Mouse (Mus musculus): ENCODE results near the gene Spa17. TPM values are rescaled to one million over a fixed set of nuclear protein-coding genes. Genes with fewer than 3 reads are reported as not detected.

Gene Spa17
- polyA plus RNA-seq, 1 experiment from 2014 or later = 3.8 TPM

- H3K27me3 ChIP-seq (replicated peaks) = no peaks in the 10 kb centered on the region
- H3K9ac ChIP-seq = no peak overlapping the region
- no peak; the same call in 1 of the 2 replicates for ATAC-seq
- no peaks in the 10 kb centered on the region for H3K36me3 ChIP-seq
- no peaks in the 10 kb centered on the region for H3K4me1 ChIP-seq (replicated peaks)
- H3K27ac ChIP-seq = no peak overlapping the region
- H3K9me3 ChIP-seq = no peaks in the 10 kb centered on the region
- H3K4me3 ChIP-seq (replicated peaks) = no peak overlapping the region
- 37% methylated on average over 14 of the region's 14 CpGs for WGBS
- H3K4me2 ChIP-seq (replicated peaks) = no peak overlapping the region
Measured at GRCm38 (mm10) chr9:37576436-37576930, 37.0 kb downstream of the Spa17 start.

- peaks cover 7% of the 10 kb centered on the region; the same call in 1 of the 2 replicates for H3K4me1 ChIP-seq (replicated peaks)
- no peak for ATAC-seq
- WGBS = 51% methylated on average over 3 of the region's 3 CpGs
- no peak overlapping the region for H3K9ac ChIP-seq
- no peaks in the 10 kb centered on the region; the same call in 1 of the 2 replicates for H3K27me3 ChIP-seq (replicated peaks)
- no peaks in the 10 kb centered on the region for H3K36me3 ChIP-seq
- no peak overlapping the region for H3K4me3 ChIP-seq (replicated peaks)
- H3K27ac ChIP-seq = no peak overlapping the region
- H3K4me2 ChIP-seq (replicated peaks) = no peak overlapping the region
- H3K9me3 ChIP-seq = no peaks in the 10 kb centered on the region
Measured at GRCm38 (mm10) chr9:37572204-37572876, 41.2 kb downstream of the Spa17 start.

GRCm38 (mm10) chr9:37569231-37569835, 44.2 kb downstream of the Spa17 start:
- no peaks in the 10 kb centered on the region; the same call in 1 of the 2 replicates for H3K27me3 ChIP-seq (replicated peaks)
- H3K27ac ChIP-seq = no peak overlapping the region
- H3K36me3 ChIP-seq = no peaks in the 10 kb centered on the region
- no peak overlapping the region for H3K4me3 ChIP-seq (replicated peaks)
- H3K9me3 ChIP-seq = no peaks in the 10 kb centered on the region
- 58% methylated on average over 2 of the region's 2 CpGs for WGBS
- peak; percentile 80 for ATAC-seq
- no peak overlapping the region for H3K9ac ChIP-seq
- peaks cover 7% of the 10 kb centered on the region; the same call in 1 of the 2 replicates for H3K4me1 ChIP-seq (replicated peaks)
- H3K4me2 ChIP-seq (replicated peaks) = no peak overlapping the region

- Histone ChIP-seq H3K4me3 (replicated peaks) (no peak overlapping the region), H3K36me3 (no peaks in the 10 kb centered on the region), H3K4me1 (replicated peaks) (peaks cover 7% of the 10 kb centered on the region; the same call in 1 of the 2 replicates), H3K4me2 (replicated peaks) (peak overlapping the region; percentile 36; the same call in 1 of the 2 replicates), H3K9ac (no peak overlapping the region), H3K27me3 (replicated peaks) (no peaks in the 10 kb centered on the region; the same call in 1 of the 2 replicates), H3K27ac (no peak overlapping the region), H3K9me3 (no peaks in the 10 kb centered on the region)
- 39% methylated on average over 4 of the region's 4 CpGs for WGBS
- ATAC-seq = peak; percentile 84
Measured at GRCm38 (mm10) chr9:37568605-37569214, 44.8 kb downstream of the Spa17 start.

- Histone ChIP-seq H3K9me3 (no peaks in the 10 kb centered on the region), H3K9ac (0 out of 2 replicates have a peak overlapping the region, but pooled peaks have one; percentile 10), H3K36me3 (no peaks in the 10 kb centered on the region), H3K27ac (no peak overlapping the region), H3K27me3 (replicated peaks) (no peaks in the 10 kb centered on the region; the same call in 1 of the 2 replicates), H3K4me2 (replicated peaks) (peak overlapping the region; percentile 36), H3K4me1 (replicated peaks) (peaks cover 7% of the 10 kb centered on the region; the same call in 1 of the 2 replicates), H3K4me3 (replicated peaks) (no peak overlapping the region)
- peak; percentile 48 for ATAC-seq
- 26% methylated on average over 15 of the region's 15 CpGs for WGBS
Measured at GRCm38 (mm10) chr9:37567892-37568604, 45.5 kb downstream of the Spa17 start.

- Histone ChIP-seq H3K4me1 (replicated peaks) (peaks cover 7% of the 10 kb centered on the region; the same call in 1 of the 2 replicates), H3K27ac (no peak overlapping the region), H3K4me3 (replicated peaks) (no peak overlapping the region), H3K4me2 (replicated peaks) (no peak overlapping the region), H3K9ac (0 out of 2 replicates have a peak overlapping the region, but pooled peaks have one; percentile 10), H3K9me3 (no peaks in the 10 kb centered on the region), H3K36me3 (no peaks in the 10 kb centered on the region), H3K27me3 (replicated peaks) (no peaks in the 10 kb centered on the region; the same call in 1 of the 2 replicates)
- 50% methylated on average over 5 of the region's 5 CpGs for WGBS
- ATAC-seq = no peak
Measured at GRCm38 (mm10) chr9:37567454-37567853, 46.1 kb downstream of the Spa17 start.

GRCm38 (mm10) chr9:37567019-37567418, 46.5 kb downstream of the Spa17 start:
- H3K4me2 ChIP-seq (replicated peaks) = no peak overlapping the region
- H3K4me3 ChIP-seq (replicated peaks) = no peak overlapping the region
- no peaks in the 10 kb centered on the region; the same call in 1 of the 2 replicates for H3K27me3 ChIP-seq (replicated peaks)
- H3K9me3 ChIP-seq = no peaks in the 10 kb centered on the region
- H3K9ac ChIP-seq = no peak overlapping the region
- H3K27ac ChIP-seq = no peak overlapping the region
- 92% methylated on average over 2 of the region's 2 CpGs for WGBS
- no peaks in the 10 kb centered on the region for H3K36me3 ChIP-seq
- H3K4me1 ChIP-seq (replicated peaks) = peaks cover 7% of the 10 kb centered on the region; the same call in 1 of the 2 replicates
- no peak for ATAC-seq

- ATAC-seq = no peak
- H3K27me3 ChIP-seq (replicated peaks) = no peaks in the 10 kb centered on the region; the same call in 1 of the 2 replicates
- no peaks in the 10 kb centered on the region for H3K9me3 ChIP-seq
- no peak overlapping the region for H3K4me3 ChIP-seq (replicated peaks)
- H3K4me2 ChIP-seq (replicated peaks) = no peak overlapping the region
- WGBS = 38% methylated on average over 1 of the region's 1 CpGs
- no peak overlapping the region for H3K9ac ChIP-seq
- no peaks in the 10 kb centered on the region for H3K36me3 ChIP-seq
- H3K27ac ChIP-seq = no peak overlapping the region
- peaks cover 7% of the 10 kb centered on the region; the same call in 1 of the 2 replicates for H3K4me1 ChIP-seq (replicated peaks)
Measured at GRCm38 (mm10) chr9:37563805-37564204, 49.7 kb downstream of the Spa17 start.

- H3K27me3 ChIP-seq (replicated peaks) = no peaks in the 10 kb centered on the region
- 90% methylated on average over 2 of the region's 2 CpGs for WGBS
- H3K9ac ChIP-seq = no peak overlapping the region
- no peak overlapping the region for H3K27ac ChIP-seq
- ATAC-seq = no peak
- no peaks in the 10 kb centered on the region for H3K36me3 ChIP-seq
- no peaks in the 10 kb centered on the region for H3K4me1 ChIP-seq (replicated peaks)
- H3K4me2 ChIP-seq (replicated peaks) = no peak overlapping the region
- H3K9me3 ChIP-seq = no peaks in the 10 kb centered on the region
- no peak overlapping the region for H3K4me3 ChIP-seq (replicated peaks)
Measured at GRCm38 (mm10) chr9:37560617-37561016, 52.9 kb downstream of the Spa17 start.

- H3K4me2 ChIP-seq (replicated peaks) = no peak overlapping the region
- no peak for ATAC-seq
- no peaks in the 10 kb centered on the region for H3K36me3 ChIP-seq
- H3K9ac ChIP-seq = no peak overlapping the region
- H3K4me3 ChIP-seq (replicated peaks) = no peak overlapping the region
- 68% methylated on average over 3 of the region's 3 CpGs for WGBS
- no peak overlapping the region for H3K27ac ChIP-seq
- peaks cover 13% of the 10 kb centered on the region for H3K4me1 ChIP-seq (replicated peaks)
- peaks cover 23% of the 10 kb centered on the region for H3K27me3 ChIP-seq (replicated peaks)
- no peaks in the 10 kb centered on the region for H3K9me3 ChIP-seq
Measured at GRCm38 (mm10) chr9:37556366-37556765, 57.2 kb downstream of the Spa17 start.

- Histone ChIP-seq H3K36me3 (no peaks in the 10 kb centered on the region), H3K9me3 (no peaks in the 10 kb centered on the region), H3K27ac (no peak within 1 kb of the TSS), H3K27me3 (replicated peaks) (peaks cover 33% of the 10 kb centered on the region), H3K9ac (no peak within 1 kb of the TSS), H3K4me1 (replicated peaks) (peaks cover 13% of the 10 kb centered on the region), H3K4me3 (replicated peaks) (no peak within 1 kb of the TSS), H3K4me2 (replicated peaks) (no peak within 1 kb of the TSS)
- 29% methylated on average over 7 of the region's 7 CpGs for WGBS
- no peak for ATAC-seq
Measured at GRCm38 (mm10) chr9:37554838-37555748, 58.4 kb downstream of the Spa17 start, which contains the start of gene Siae. Siae (plus strand) TSS chr9:37555698.

Data from intestine, embryonic 15.5 days (tissue).